Mouse (Mus musculus): ENCODE measurements around the gene Lin54. TPM values are rescaled to one million over a fixed set of nuclear protein-coding genes. Genes with fewer than 3 reads are reported as not detected.
"Not testable (repeated sequence)": the region's sequence is repeated elsewhere in the genome, so short reads cannot be mapped to it uniquely, and the experiment has no call there.

The Lin54 gene
- polyA plus RNA-seq, 1 experiment from 2014 or later = 11.8 TPM

DNA sequence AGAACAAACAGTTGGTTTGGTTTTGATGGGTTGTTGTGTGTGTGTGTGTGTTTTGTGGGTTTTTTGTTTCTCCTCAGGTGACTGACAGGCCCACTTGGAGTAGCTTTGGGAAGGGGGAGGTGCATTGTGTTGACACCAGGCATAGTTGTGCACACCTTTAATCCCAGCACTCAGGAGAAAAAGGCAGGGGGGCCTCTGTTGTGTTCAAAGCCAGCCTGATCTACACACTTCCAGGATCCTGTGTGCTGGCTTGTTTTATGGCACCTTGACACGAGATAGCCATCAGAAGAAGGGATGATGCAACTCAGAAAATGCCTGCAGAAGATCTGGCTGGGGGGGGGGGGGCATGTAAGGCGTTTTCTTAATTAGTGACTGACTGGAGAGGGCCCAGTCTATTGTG lies 69.5 kb downstream of the Lin54 start:
- H3K9ac ChIP-seq = no peak overlapping the region
- WGBS = 50% methylated on average over 2 of the region's 2 CpGs
- H3K36me3 ChIP-seq = peaks cover 10% of the 10 kb centered on the region; the same call in 1 of the 2 replicates
- peaks cover 25% of the 10 kb centered on the region for H3K4me1 ChIP-seq
- H3K4me3 ChIP-seq (replicated peaks) = no peak overlapping the region
- no peaks in the 10 kb centered on the region for H3K27me3 ChIP-seq (replicated peaks)
- H3K4me2 ChIP-seq = no peak overlapping the region
- no peak overlapping the region for H3K27ac ChIP-seq
- ATAC-seq (ENCODE audit: insufficient read depth, low FRiP score, low read depth) = no peak
- H3K9me3 ChIP-seq = no peaks in the 10 kb centered on the region

- no peaks in the 10 kb centered on the region for H3K27me3 ChIP-seq (replicated peaks)
- H3K9me3 ChIP-seq = no peaks in the 10 kb centered on the region
- ATAC-seq (ENCODE audit: insufficient read depth, low FRiP score, low read depth) = no peak
- peaks cover 25% of the 10 kb centered on the region for H3K4me1 ChIP-seq
- H3K9ac ChIP-seq = peak overlapping the region; percentile 91
- H3K36me3 ChIP-seq = peaks cover 13% of the 10 kb centered on the region; the same call in 1 of the 2 replicates
- WGBS = 3% methylated on average over 11 of the region's 11 CpGs
- H3K27ac ChIP-seq = peak overlapping the region; percentile 94
- H3K4me3 ChIP-seq (replicated peaks) = peak overlapping the region; percentile 91
- peak overlapping the region; percentile 82 for H3K4me2 ChIP-seq
These were observed 70.4 kb downstream of the Lin54 start for GRCm38 (mm10) chr5:100430076-100430390.

DNA sequence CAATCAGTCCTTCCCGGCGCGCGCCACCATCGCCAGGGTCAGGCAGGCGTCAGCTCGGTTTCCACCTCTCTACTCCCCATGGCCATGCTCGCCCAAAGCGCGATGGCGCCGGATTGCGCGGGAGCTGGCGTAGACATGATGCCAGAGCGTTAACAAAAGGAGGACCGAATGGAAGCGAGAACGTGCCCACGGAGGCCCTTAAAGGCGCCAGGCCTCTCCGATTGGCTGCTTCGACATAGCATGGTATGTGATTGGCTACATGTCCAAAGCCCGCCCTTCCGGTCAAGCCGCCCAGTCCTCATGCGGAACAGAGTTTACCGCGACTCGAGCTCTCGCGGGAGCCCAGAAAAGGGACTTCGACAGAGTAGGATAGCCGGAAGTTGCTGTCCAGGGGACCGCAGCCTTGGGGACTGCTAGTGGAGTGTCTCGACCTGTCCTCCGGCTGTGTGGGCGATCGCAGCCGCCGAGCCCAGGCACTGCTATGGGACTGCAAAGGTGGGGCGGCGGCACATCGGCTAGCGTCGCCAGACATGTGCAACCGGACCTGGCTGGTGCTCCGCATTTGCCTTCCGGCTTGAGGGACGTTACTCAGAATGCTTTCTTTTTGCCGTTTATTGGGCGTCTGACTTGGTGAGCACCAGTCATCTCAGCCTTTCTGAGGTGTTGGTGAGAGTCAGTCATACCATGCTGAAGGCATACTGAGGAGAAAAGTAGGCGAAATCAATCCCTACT lies 70.9 kb downstream of the Lin54 start:
- H3K9me3 ChIP-seq = no peaks in the 10 kb centered on the region
- no peaks in the 10 kb centered on the region for H3K27me3 ChIP-seq (replicated peaks)
- H3K27ac ChIP-seq = peak overlapping the region; percentile 94
- peak overlapping the region; percentile 82 for H3K4me2 ChIP-seq
- H3K36me3 ChIP-seq = peaks cover 14% of the 10 kb centered on the region; the same call in 1 of the 2 replicates
- H3K4me1 ChIP-seq = peaks cover 28% of the 10 kb centered on the region
- peak; percentile 99 for ATAC-seq (ENCODE audit: insufficient read depth, low FRiP score, low read depth)
- peak overlapping the region; percentile 91 for H3K4me3 ChIP-seq (replicated peaks)
- WGBS = under 1% methylated on average over 53 of the region's 53 CpGs
- H3K9ac ChIP-seq = peak overlapping the region; percentile 91

DNA sequence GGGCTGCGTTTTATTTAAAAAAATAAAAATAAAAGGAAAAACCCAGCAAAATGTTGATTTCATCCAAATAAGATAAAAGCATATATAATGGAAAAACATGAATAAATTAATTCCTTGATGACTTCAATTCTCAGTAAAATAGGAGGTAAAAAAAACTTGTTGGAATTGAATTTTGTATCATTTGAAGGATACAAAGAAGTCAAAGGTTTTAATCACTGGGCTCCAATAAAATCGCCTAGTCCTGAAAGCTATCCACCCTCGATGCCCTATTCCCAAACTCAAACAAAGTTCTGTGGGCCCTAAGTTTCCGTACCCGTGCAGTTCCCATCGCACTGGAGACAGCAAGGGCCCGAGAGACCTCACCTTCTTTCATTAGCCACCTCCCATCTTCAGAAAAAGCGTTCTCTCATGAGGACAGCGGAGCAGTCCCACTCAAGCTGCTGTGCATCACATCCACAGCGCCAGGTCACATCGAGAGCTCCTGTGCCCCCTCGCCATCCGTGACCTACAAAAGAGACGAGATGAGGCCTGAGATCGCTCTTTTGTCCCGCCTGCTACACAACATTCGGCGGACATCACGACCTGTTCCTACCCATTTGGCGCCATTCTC lies 71.6 kb downstream of the Lin54 start:
- H3K36me3 ChIP-seq = peaks cover 19% of the 10 kb centered on the region
- peak overlapping the region; percentile 93 for H3K27ac ChIP-seq
- H3K27me3 ChIP-seq (replicated peaks) = no peaks in the 10 kb centered on the region
- H3K9me3 ChIP-seq = no peaks in the 10 kb centered on the region
- ATAC-seq (ENCODE audit: insufficient read depth, low FRiP score, low read depth) = peak; percentile 36
- under 1% methylated on average over 20 of the region's 20 CpGs for WGBS
- peak overlapping the region; percentile 73 for H3K9ac ChIP-seq
- peak overlapping the region; percentile 91 for H3K4me3 ChIP-seq (replicated peaks)
- peaks cover 33% of the 10 kb centered on the region for H3K4me1 ChIP-seq
- H3K4me2 ChIP-seq = peak overlapping the region; percentile 77

DNA sequence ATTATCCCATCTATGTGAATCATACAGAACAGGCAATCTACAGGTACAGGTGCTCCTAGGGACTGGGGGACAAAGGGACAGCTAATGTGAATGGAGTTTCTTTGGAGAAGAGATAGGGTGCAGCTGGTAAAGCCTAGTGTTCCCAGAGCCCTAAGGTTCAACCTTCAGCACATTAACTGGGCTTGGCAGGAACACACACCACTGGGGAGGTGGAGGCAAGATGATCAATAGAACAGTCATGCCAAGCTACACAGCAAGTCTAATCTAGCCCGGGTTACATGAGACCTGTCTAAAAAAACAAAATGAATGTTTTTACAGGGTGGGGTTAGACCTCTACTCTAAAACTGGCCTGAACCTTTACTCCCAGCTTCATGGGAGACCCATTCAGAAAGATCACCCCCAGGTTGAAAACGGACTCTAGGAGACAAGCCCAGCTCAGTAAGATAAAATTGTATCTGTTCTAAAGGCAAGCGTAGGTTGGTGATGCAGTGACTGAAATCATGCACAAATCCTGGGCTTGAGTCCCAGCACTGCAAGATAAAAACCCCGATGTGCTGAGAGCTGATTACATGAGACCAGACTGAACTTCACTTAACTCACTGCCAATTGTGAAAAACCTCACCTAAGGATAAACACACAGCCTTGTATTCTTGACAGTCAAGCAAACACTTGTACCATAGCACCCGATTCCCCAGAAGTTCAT lies 72.3 kb downstream of the Lin54 start:
- Histone ChIP-seq H3K4me1 (peaks cover 36% of the 10 kb centered on the region), H3K4me2 (peak overlapping the region; percentile 77), H3K27ac (no peak overlapping the region), H3K27me3 (replicated peaks) (no peaks in the 10 kb centered on the region), H3K4me3 (replicated peaks) (peak overlapping the region; percentile 91), H3K9ac (peak overlapping the region; percentile 48; the same call in 1 of the 2 replicates), H3K9me3 (no peaks in the 10 kb centered on the region), H3K36me3 (peaks cover 23% of the 10 kb centered on the region)
- ATAC-seq (ENCODE audit: insufficient read depth, low FRiP score, low read depth) = no peak
- WGBS = 3% methylated on average over 5 of the region's 5 CpGs

DNA sequence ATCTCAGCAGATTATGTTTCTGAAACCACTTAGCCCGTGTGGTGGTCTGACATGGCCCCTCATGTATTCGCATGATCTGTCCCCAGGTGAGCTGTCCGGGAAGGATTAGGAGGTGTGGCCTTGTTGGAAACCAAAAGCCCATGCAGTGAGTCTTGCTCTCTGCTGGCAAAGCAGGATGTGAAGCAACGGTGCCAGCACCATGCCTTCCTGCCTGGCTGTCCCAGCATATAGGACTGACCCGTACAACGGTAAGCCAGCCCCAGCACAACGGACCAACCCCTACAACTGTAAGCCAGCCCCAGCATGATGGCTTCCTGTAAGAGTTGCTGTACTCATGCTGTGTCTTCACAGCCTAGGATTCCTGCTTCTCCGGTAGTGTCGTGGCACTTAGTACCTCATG lies 73.2 kb downstream of the Lin54 start:
- no peak overlapping the region for H3K27ac ChIP-seq
- H3K27me3 ChIP-seq (replicated peaks) = no peaks in the 10 kb centered on the region
- peaks cover 42% of the 10 kb centered on the region for H3K4me1 ChIP-seq
- H3K9ac ChIP-seq = peak overlapping the region; percentile 26; the same call in 1 of the 2 replicates
- H3K4me2 ChIP-seq = peak overlapping the region; percentile 77
- WGBS = 49% methylated on average over 9 of the region's 9 CpGs
- peak overlapping the region; percentile 91 for H3K4me3 ChIP-seq (replicated peaks)
- peaks cover 32% of the 10 kb centered on the region for H3K36me3 ChIP-seq
- no peak for ATAC-seq (ENCODE audit: insufficient read depth, low FRiP score, low read depth)
- no peaks in the 10 kb centered on the region for H3K9me3 ChIP-seq

GRCm38 (mm10) chr5:100425823-100426222 lies 74.6 kb downstream of the Lin54 start:
- not testable (repeated sequence) for ATAC-seq (ENCODE audit: insufficient read depth, low FRiP score, low read depth); H3K4me2 ChIP-seq; H3K9ac ChIP-seq; H3K9me3 ChIP-seq; H3K27ac ChIP-seq; H3K4me3 ChIP-seq (replicated peaks); H3K27me3 ChIP-seq (replicated peaks)
- Histone ChIP-seq H3K36me3 (peaks cover 42% of the 10 kb centered on the region), H3K4me1 (peaks cover 43% of the 10 kb centered on the region)
- 75% methylated on average over 2 of the region's 2 CpGs for WGBS

GRCm38 (mm10) chr5:100424252-100424651 lies 76.2 kb downstream of the Lin54 start:
- 68% methylated on average over 3 of the region's 3 CpGs for WGBS
- H3K4me1 ChIP-seq = peaks cover 38% of the 10 kb centered on the region

DNA sequence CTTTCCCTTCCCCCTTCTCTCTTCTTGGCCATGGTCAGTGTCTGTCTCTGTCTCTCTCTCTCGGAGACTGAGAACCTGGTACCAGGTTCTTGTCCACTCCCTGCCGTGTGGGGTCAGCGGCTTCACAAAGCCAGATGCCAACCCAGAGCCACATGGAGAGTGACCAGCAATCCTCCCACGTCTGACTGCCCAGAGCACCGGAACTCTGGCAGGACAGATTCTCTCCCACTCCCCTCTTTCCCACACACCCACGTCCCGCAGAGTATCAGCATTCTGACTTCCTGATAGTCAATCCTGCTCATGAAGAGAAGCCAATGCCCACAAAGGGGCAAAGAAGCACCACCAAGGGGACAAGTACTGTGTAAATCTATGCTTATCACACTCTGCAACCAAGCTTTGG lies 76.8 kb downstream of the Lin54 start:
- no peak overlapping the region for H3K4me3 ChIP-seq (replicated peaks)
- no peaks in the 10 kb centered on the region for H3K9me3 ChIP-seq
- H3K27me3 ChIP-seq (replicated peaks) = no peaks in the 10 kb centered on the region
- no peak overlapping the region for H3K9ac ChIP-seq
- H3K4me2 ChIP-seq = no peak overlapping the region
- no peak overlapping the region for H3K27ac ChIP-seq
- peaks cover 60% of the 10 kb centered on the region for H3K36me3 ChIP-seq
- H3K4me1 ChIP-seq = peaks cover 38% of the 10 kb centered on the region
- 64% methylated on average over 7 of the region's 7 CpGs for WGBS
- ATAC-seq (ENCODE audit: insufficient read depth, low FRiP score, low read depth) = no peak

More at GRCm38 (mm10) chr5:100424252-100424651, 76.2 kb downstream of the Lin54 start:
- Histone ChIP-seq H3K9ac (no peak overlapping the region), H3K9me3 (no peaks in the 10 kb centered on the region), H3K27ac (no peak overlapping the region), H3K4me3 (replicated peaks) (no peak overlapping the region), H3K4me2 (peak overlapping the region; percentile 31; the same call in 1 of the 2 replicates), H3K27me3 (replicated peaks) (no peaks in the 10 kb centered on the region), H3K36me3 (peaks cover 54% of the 10 kb centered on the region)
- ATAC-seq (ENCODE audit: insufficient read depth, low FRiP score, low read depth) = no peak

- WGBS = 71% methylated on average over 4 of the region's 4 CpGs
- Histone ChIP-seq H3K9me3 (no peaks in the 10 kb centered on the region), H3K36me3 (peaks cover 45% of the 10 kb centered on the region), H3K27ac (peak overlapping the region; percentile 21; the same call in 1 of the 2 replicates), H3K4me3 (replicated peaks) (no peak overlapping the region), H3K9ac (no peak overlapping the region), H3K27me3 (replicated peaks) (no peaks in the 10 kb centered on the region), H3K4me1 (peaks cover 16% of the 10 kb centered on the region), H3K4me2 (no peak overlapping the region)
- no peak for ATAC-seq (ENCODE audit: insufficient read depth, low FRiP score, low read depth)
These were observed 81.6 kb downstream of the Lin54 start for GRCm38 (mm10) chr5:100418861-100419260.

- no peaks in the 10 kb centered on the region for H3K9me3 ChIP-seq
- H3K27me3 ChIP-seq (replicated peaks) = no peaks in the 10 kb centered on the region
- peaks cover 15% of the 10 kb centered on the region for H3K4me1 ChIP-seq
- no peak overlapping the region for H3K4me3 ChIP-seq (replicated peaks)
- WGBS = 71% methylated on average over 2 of the region's 2 CpGs
- H3K4me2 ChIP-seq = no peak overlapping the region
- peaks cover 40% of the 10 kb centered on the region for H3K36me3 ChIP-seq
- H3K9ac ChIP-seq = no peak overlapping the region
- H3K27ac ChIP-seq = no peak overlapping the region
- no peak for ATAC-seq (ENCODE audit: insufficient read depth, low FRiP score, low read depth)
These were observed 82.4 kb downstream of the Lin54 start for GRCm38 (mm10) chr5:100418077-100418476.

Measured in stomach, embryonic 15.5 days (tissue).